Mouse (Mus musculus): ENCODE results near the gene Dnhd1. TPM values are rescaled to one million over a fixed set of nuclear protein-coding genes. Genes with fewer than 3 reads are reported as not detected.

Gene Dnhd1
- total RNA-seq, 4 experiments from 2014 or later = 0.20 to 0.73 (median 0.61) TPM

Other genes with a start within 250 kb of the Dnhd1 start
- not detected for gene Cnga4, start 246.3 kb upstream of the Dnhd1 start, total RNA-seq (2022)
- not detected for gene Cckbr, start 225.1 kb upstream of the Dnhd1 start, total RNA-seq (2022)
- 10 to 100 TPM; 15.1 to 19.7 (median 17.4) TPM for gene Cavin3, start 168.5 kb upstream of the Dnhd1 start, total RNA-seq (2022)
- gene Smpd1, start 96.5 kb upstream of the Dnhd1 start, total RNA-seq (2022) = 100 to 1,000 TPM; 168 to 182 (median 178) TPM
- 100 to 1,000 TPM; 118 to 143 (median 136) TPM for gene Apbb1, start 69.2 kb upstream of the Dnhd1 start, total RNA-seq (2022)
- gene Hpx, start 50.7 kb upstream of the Dnhd1 start, total RNA-seq (2022) = under 1 TPM in 1 of 4 experiments, not detected in 3; 0.28 TPM
- 10 to 100 TPM; 21.2 to 26.8 (median 23.5) TPM for gene Trim3, start 17.3 kb upstream of the Dnhd1 start, total RNA-seq (2022)
- 10 to 100 TPM; 75.1 to 86.0 (median 79.7) TPM for gene Timm10b, start 10.8 kb upstream of the Dnhd1 start, total RNA-seq (2022)
- gene Arfip2, start 10.4 kb upstream of the Dnhd1 start, total RNA-seq (2022) = 10 to 100 TPM; 11.5 to 14.1 (median 13.0) TPM
- gene Gm45799, start 10.3 kb upstream of the Dnhd1 start, total RNA-seq (2022) = 1 to 10 TPM; 1.1 to 6.9 (median 1.8) TPM
- gene Ilk, start 85.8 kb downstream of the Dnhd1 start, total RNA-seq (2022) = 10 to 100 TPM; 74.6 to 86.7 (median 79.5) TPM
- 10 to 100 TPM in 3 of 4 experiments, 1 to 10 TPM in 1; 8.8 to 10.4 (median 10.2) TPM for gene Rrp8, start 86.6 kb downstream of the Dnhd1 start, total RNA-seq (2022)
- gene Taf10, start 93.5 kb downstream of the Dnhd1 start, total RNA-seq (2022) = 100 to 1,000 TPM; 102 to 119 (median 112) TPM
- 10 to 100 TPM; 39.0 to 57.8 (median 45.5) TPM for gene Tpp1, start 101.4 kb downstream of the Dnhd1 start, total RNA-seq (2022)
- 1 to 10 TPM; 4.3 to 8.7 (median 7.3) TPM for gene Dchs1, start 136.8 kb downstream of the Dnhd1 start, total RNA-seq (2022)
- 100 to 1,000 TPM; 123 to 132 (median 127) TPM for gene Mrpl17, start 160.3 kb downstream of the Dnhd1 start, total RNA-seq (2022)

All from heart, adult 8-10 months (tissue).